Mouse (Mus musculus) embryo, embryonic 11.5 days (tissue): ENCODE results near the gene Srrm2.

Source experiments
- DNase-seq: peaks from one replicate; pipeline ENCODE4 v3.0.0-alpha.2; 2012; ENCODE audit warnings: low read depth, low spot score

The Srrm2 gene

GRCm38 (mm10) chr17:23857193-23857592 is 66.9 kb downstream of the Srrm2 start:
- DNase-seq: no peak

- no peak for DNase-seq
Observed at GRCm38 (mm10) chr17:23857913-23858312, 67.6 kb downstream of the Srrm2 start.

GRCm38 (mm10) chr17:23862926-23863325 is 72.6 kb downstream of the Srrm2 start:
- no peak for DNase-seq

- DNase-seq: no peak
Observed at GRCm38 (mm10) chr17:23867756-23868155, 77.4 kb downstream of the Srrm2 start, which contains the start of gene Prss21. TSS of gene Prss21 (plus strand) at chr17:23868056.

- DNase-seq: no peak
Observed at GRCm38 (mm10) chr17:23868513-23868912, 78.2 kb downstream of the Srrm2 start.
